Mouse (Mus musculus): ENCODE results near the gene Smc3. TPM values are rescaled to one million over a fixed set of nuclear protein-coding genes. Genes with fewer than 3 reads are reported as not detected.
A peak's percentile ranks its signal among the peaks of the same experiment; 100 is the strongest.

The Smc3 gene
- 91.1 and 95.3 TPM in 2 replicates for polyA plus RNA-seq (2014; fragmentation: Nextera tagmentation; extraction: Ambion mirVana)

GRCm38 (mm10) chr19:53599757-53600539 lies at the start of gene Smc3:
TSS of gene Smc3 (plus strand) at chr19:53600398.
- ATAC-seq (ENCODE audit: low FRiP score) (peak; percentile 97), DNase-seq (ENCODE audit: low spot score) (peak; percentile 98)
- Histone ChIP-seq H3K36me3 (ENCODE audit: control insufficient read depth, insufficient read depth, low read length) (0 out of 2 replicates have a peak, but pooled peaks cover 2% of the 10 kb centered on the region), H3K4me2 (replicated peaks; ENCODE audit: low read depth, low read length) (peak within 1 kb of the TSS; percentile 92), H3K27me3 (ENCODE audit: control insufficient read depth, insufficient read depth, low read length) (no peaks in the 10 kb centered on the region), H3K4me3 (ENCODE audit: low read depth, low read length) (peak within 1 kb of the TSS; percentile 99), H3K9me3 (ENCODE audit: control insufficient read depth, low read length) (no peaks in the 10 kb centered on the region), H3K4me1 (replicated peaks; ENCODE audit: control insufficient read depth, insufficient read depth, low read length) (0 out of 2 replicates have a peak, but pooled peaks cover 3% of the 10 kb centered on the region), H3K27ac (ENCODE audit: low read depth, low read length) (peak within 1 kb of the TSS; percentile 97), H3K9ac (ENCODE audit: low read depth, low read length) (peak within 1 kb of the TSS; percentile 94)
- WGBS: 1% methylated on average over 69 of the region's 70 CpGs

GRCm38 (mm10) chr19:53550972-53551371 lies 49.2 kb upstream of the Smc3 start:
- ATAC-seq (ENCODE audit: low FRiP score) (no peak), DNase-seq (ENCODE audit: low spot score) (no peak)
- Histone ChIP-seq H3K9me3 (ENCODE audit: control insufficient read depth, low read length) (no peaks in the 10 kb centered on the region), H3K4me2 (replicated peaks; ENCODE audit: low read depth, low read length) (no peak overlapping the region), H3K27me3 (ENCODE audit: control insufficient read depth, insufficient read depth, low read length) (no peaks in the 10 kb centered on the region), H3K9ac (ENCODE audit: low read depth, low read length) (no peak overlapping the region), H3K4me1 (replicated peaks; ENCODE audit: control insufficient read depth, insufficient read depth, low read length) (no peaks in the 10 kb centered on the region), H3K36me3 (ENCODE audit: control insufficient read depth, insufficient read depth, low read length) (no peaks in the 10 kb centered on the region), H3K4me3 (ENCODE audit: low read depth, low read length) (no peak overlapping the region), H3K27ac (ENCODE audit: low read depth, low read length) (no peak overlapping the region)
- whole genome bisulfite sequencing: 80% methylated on average over 12 of the region's 12 CpGs

GRCm38 (mm10) chr19:53552216-53552786 lies 47.9 kb upstream of the Smc3 start:
- no peak for DNase-seq (ENCODE audit: low spot score)
- Histone ChIP-seq H3K4me1 (replicated peaks; ENCODE audit: control insufficient read depth, insufficient read depth, low read length) (no peaks in the 10 kb centered on the region), H3K27ac (ENCODE audit: low read depth, low read length) (no peak overlapping the region), H3K9ac (ENCODE audit: low read depth, low read length) (no peak overlapping the region), H3K4me2 (replicated peaks; ENCODE audit: low read depth, low read length) (no peak overlapping the region), H3K36me3 (ENCODE audit: control insufficient read depth, insufficient read depth, low read length) (no peaks in the 10 kb centered on the region), H3K9me3 (ENCODE audit: control insufficient read depth, low read length) (no peaks in the 10 kb centered on the region), H3K27me3 (ENCODE audit: control insufficient read depth, insufficient read depth, low read length) (no peaks in the 10 kb centered on the region), H3K4me3 (ENCODE audit: low read depth, low read length) (no peak overlapping the region)
- ATAC-seq (ENCODE audit: low FRiP score): no peak
- WGBS: 32% methylated on average over 10 of the region's 10 CpGs

GRCm38 (mm10) chr19:53552795-53553194 lies 47.4 kb upstream of the Smc3 start:
- H3K4me1 ChIP-seq (replicated peaks; ENCODE audit: control insufficient read depth, insufficient read depth, low read length): no peaks in the 10 kb centered on the region
- no peak for DNase-seq (ENCODE audit: low spot score)
- H3K9ac ChIP-seq (ENCODE audit: low read depth, low read length): no peak overlapping the region
- H3K27me3 ChIP-seq (ENCODE audit: control insufficient read depth, insufficient read depth, low read length): no peaks in the 10 kb centered on the region
- H3K9me3 ChIP-seq (ENCODE audit: control insufficient read depth, low read length): no peaks in the 10 kb centered on the region
- H3K4me2 ChIP-seq (replicated peaks; ENCODE audit: low read depth, low read length): no peak overlapping the region
- no peak for ATAC-seq (ENCODE audit: low FRiP score)
- no peak overlapping the region for H3K4me3 ChIP-seq (ENCODE audit: low read depth, low read length)
- H3K27ac ChIP-seq (ENCODE audit: low read depth, low read length): no peak overlapping the region
- WGBS: 54% methylated on average over 6 of the region's 6 CpGs
- H3K36me3 ChIP-seq (ENCODE audit: control insufficient read depth, insufficient read depth, low read length): no peaks in the 10 kb centered on the region

- no peaks in the 10 kb centered on the region for H3K36me3 ChIP-seq (ENCODE audit: control insufficient read depth, insufficient read depth, low read length)
- DNase-seq (ENCODE audit: low spot score) (no peak), ATAC-seq (ENCODE audit: low FRiP score) (no peak)
- H3K9ac ChIP-seq (ENCODE audit: low read depth, low read length): no peak overlapping the region
- no peaks in the 10 kb centered on the region for H3K27me3 ChIP-seq (ENCODE audit: control insufficient read depth, insufficient read depth, low read length)
- 91% methylated on average over 11 of the region's 11 CpGs for WGBS
- no peak overlapping the region for H3K4me2 ChIP-seq (replicated peaks; ENCODE audit: low read depth, low read length)
- no peak overlapping the region for H3K4me3 ChIP-seq (ENCODE audit: low read depth, low read length)
- no peak overlapping the region for H3K27ac ChIP-seq (ENCODE audit: low read depth, low read length)
- no peaks in the 10 kb centered on the region for H3K4me1 ChIP-seq (replicated peaks; ENCODE audit: control insufficient read depth, insufficient read depth, low read length)
- H3K9me3 ChIP-seq (ENCODE audit: control insufficient read depth, low read length): no peaks in the 10 kb centered on the region
These were observed 45.8 kb upstream of the Smc3 start for GRCm38 (mm10) chr19:53554402-53554801.

- H3K27me3 ChIP-seq (ENCODE audit: control insufficient read depth, insufficient read depth, low read length): no peaks in the 10 kb centered on the region
- DNase-seq (ENCODE audit: low spot score) (no peak), ATAC-seq (ENCODE audit: low FRiP score) (no peak)
- H3K27ac ChIP-seq (ENCODE audit: low read depth, low read length): no peak overlapping the region
- no peaks in the 10 kb centered on the region for H3K4me1 ChIP-seq (replicated peaks; ENCODE audit: control insufficient read depth, insufficient read depth, low read length)
- H3K9me3 ChIP-seq (ENCODE audit: control insufficient read depth, low read length): no peaks in the 10 kb centered on the region
- H3K9ac ChIP-seq (ENCODE audit: low read depth, low read length): no peak overlapping the region
- H3K4me3 ChIP-seq (ENCODE audit: low read depth, low read length): no peak overlapping the region
- H3K36me3 ChIP-seq (ENCODE audit: control insufficient read depth, insufficient read depth, low read length): no peaks in the 10 kb centered on the region
- 76% methylated on average over 5 of the region's 5 CpGs for WGBS
- H3K4me2 ChIP-seq (replicated peaks; ENCODE audit: low read depth, low read length): no peak overlapping the region
These were observed 45.1 kb upstream of the Smc3 start for GRCm38 (mm10) chr19:53554981-53555616.

GRCm38 (mm10) chr19:53556841-53557240 lies 43.4 kb upstream of the Smc3 start:
- Histone ChIP-seq H3K36me3 (ENCODE audit: control insufficient read depth, insufficient read depth, low read length) (no peaks in the 10 kb centered on the region), H3K9me3 (ENCODE audit: control insufficient read depth, low read length) (no peaks in the 10 kb centered on the region), H3K27me3 (ENCODE audit: control insufficient read depth, insufficient read depth, low read length) (no peaks in the 10 kb centered on the region), H3K27ac (ENCODE audit: low read depth, low read length) (no peak overlapping the region), H3K4me2 (replicated peaks; ENCODE audit: low read depth, low read length) (no peak overlapping the region), H3K4me1 (replicated peaks; ENCODE audit: control insufficient read depth, insufficient read depth, low read length) (no peaks in the 10 kb centered on the region), H3K4me3 (ENCODE audit: low read depth, low read length) (no peak overlapping the region), H3K9ac (ENCODE audit: low read depth, low read length) (no peak overlapping the region)
- DNase-seq (ENCODE audit: low spot score): no peak
- no peak for ATAC-seq (ENCODE audit: low FRiP score)
- WGBS: 42% methylated on average over 6 of the region's 6 CpGs

- no peaks in the 10 kb centered on the region for H3K9me3 ChIP-seq (ENCODE audit: control insufficient read depth, low read length)
- no peaks in the 10 kb centered on the region for H3K4me1 ChIP-seq (replicated peaks; ENCODE audit: control insufficient read depth, insufficient read depth, low read length)
- no peak for ATAC-seq (ENCODE audit: low FRiP score)
- H3K9ac ChIP-seq (ENCODE audit: low read depth, low read length): no peak overlapping the region
- H3K4me3 ChIP-seq (ENCODE audit: low read depth, low read length): no peak overlapping the region
- no peak for DNase-seq (ENCODE audit: low spot score)
- H3K27me3 ChIP-seq (ENCODE audit: control insufficient read depth, insufficient read depth, low read length): no peaks in the 10 kb centered on the region
- H3K4me2 ChIP-seq (replicated peaks; ENCODE audit: low read depth, low read length): peak overlapping the region; percentile 17; the same call in 1 of the 2 replicates
- H3K36me3 ChIP-seq (ENCODE audit: control insufficient read depth, insufficient read depth, low read length): no peaks in the 10 kb centered on the region
- 29% methylated on average over 20 of the region's 20 CpGs for WGBS
- H3K27ac ChIP-seq (ENCODE audit: low read depth, low read length): no peak overlapping the region
These were observed 42.8 kb upstream of the Smc3 start for GRCm38 (mm10) chr19:53557267-53557936.
